Mouse (Mus musculus) layer of hippocampus, adult 2 months (tissue): ENCODE results near the gene Dazap1. TPM values are rescaled to one million over a fixed set of nuclear protein-coding genes. Genes with fewer than 3 reads are reported as not detected.
A peak's percentile ranks its signal among the peaks of the same experiment; 100 is the strongest.

Source experiments
- DNase-seq, 2 experiments: peaks; one replicate each; pipeline ENCODE4 v3.0.0; 2022; ENCODE audit warnings: low spot score in 2 of 2
- H3K27ac ChIP-seq: fragments of 200-600 bp; 2 replicates; pipeline ENCODE4 v1.8.1; 2022
- H3K4me3 ChIP-seq: fragments of 200-600 bp; 2 replicates; pipeline ENCODE4 v1.8.1; 2022; ENCODE audit warnings: mild to moderate bottlenecking
- CTCF ChIP-seq: fragments of 200-600 bp; conservative IDR thresholded peaks from 2 replicates; pipeline ENCODE4 v1.8.1; 2022; ENCODE audit warnings: antibody characterized with exemption, mild to moderate bottlenecking, moderate library complexity
- total RNA-seq, 2 experiments: library from RNA; stranded (reverse); gene quantifications; 2 replicates each; pipeline ENCODE4 v1.2.3; 2021

The Dazap1 gene
- total RNA-seq, 2 experiments from 2014 or later: 91.2 to 95.4 TPM

DNA sequence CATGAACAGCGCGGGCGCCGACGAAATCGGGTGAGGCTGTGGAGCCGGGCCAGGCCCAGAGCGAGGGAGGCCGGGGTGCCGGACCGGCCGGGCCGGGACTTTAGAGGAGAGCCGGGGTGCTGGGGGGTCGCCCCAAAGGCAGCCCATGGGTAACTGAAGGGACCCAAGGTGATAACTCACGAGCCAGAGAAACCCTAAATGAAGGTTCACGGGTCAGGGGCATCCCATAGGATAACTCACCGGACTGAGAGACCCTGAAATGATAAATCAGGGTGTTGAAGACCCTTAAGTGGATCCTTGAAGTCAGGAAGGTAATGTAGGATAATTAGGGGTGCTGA is 3.8 kb downstream of the Dazap1 start:
- peak overlapping the region; percentile 89 for H3K4me3 ChIP-seq
- peak overlapping the region; percentile 99 for H3K27ac ChIP-seq
- DNase-seq: no peak
- no peak for TF ChIP-seq CTCF

DNA sequence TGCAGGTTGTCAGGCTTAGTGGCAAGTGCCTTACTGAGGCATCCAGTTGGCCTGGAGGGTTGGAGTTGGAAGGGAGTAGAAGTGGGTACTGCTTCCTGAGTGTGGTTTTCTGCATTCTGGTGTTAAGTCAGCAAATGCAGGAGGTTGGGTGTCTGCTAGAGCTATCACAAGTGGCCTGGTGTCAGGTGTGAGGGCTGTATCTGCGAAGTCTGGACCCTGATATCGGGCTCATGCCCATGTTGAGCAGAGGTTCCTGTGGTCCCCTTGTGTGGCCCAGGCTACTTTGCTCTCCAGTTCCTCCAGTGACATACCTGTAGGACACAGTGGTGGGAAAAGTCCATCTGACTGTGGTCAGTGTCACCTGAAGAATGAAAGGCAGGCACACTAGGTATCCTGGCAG is 8.8 kb downstream of the Dazap1 start:
- no peak overlapping the region for H3K4me3 ChIP-seq
- peak overlapping the region; percentile 62; the same call in 1 of the 2 replicates for H3K27ac ChIP-seq
- no peak for TF ChIP-seq CTCF
- DNase-seq: no peak

DNA sequence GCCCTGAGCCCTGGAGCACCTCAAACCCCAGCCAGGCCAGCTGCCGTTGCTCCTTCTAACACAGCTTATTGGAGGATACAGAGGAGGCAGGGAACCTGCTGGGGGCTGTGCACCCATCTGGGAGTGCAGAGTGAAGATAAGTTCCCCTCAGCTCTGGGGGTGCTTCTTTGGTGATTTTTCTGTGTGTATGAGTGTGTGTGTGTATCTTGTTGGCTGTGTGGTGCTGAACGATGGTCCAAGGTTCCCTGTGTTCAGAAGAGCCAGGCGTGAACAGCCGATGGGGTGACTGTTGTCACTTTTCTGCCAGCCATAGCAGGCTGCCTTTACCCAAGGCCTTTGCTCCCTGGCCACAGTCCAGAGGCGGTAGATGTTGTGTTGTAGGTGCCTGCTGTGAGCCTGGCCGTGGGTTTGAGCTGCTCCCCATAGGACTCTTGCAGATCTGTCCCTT is 9.5 kb downstream of the Dazap1 start:
- DNase-seq: no peak
- H3K27ac ChIP-seq: peak overlapping the region; percentile 62; the same call in 1 of the 2 replicates
- no peak overlapping the region for H3K4me3 ChIP-seq
- TF ChIP-seq CTCF: no peak

DNA sequence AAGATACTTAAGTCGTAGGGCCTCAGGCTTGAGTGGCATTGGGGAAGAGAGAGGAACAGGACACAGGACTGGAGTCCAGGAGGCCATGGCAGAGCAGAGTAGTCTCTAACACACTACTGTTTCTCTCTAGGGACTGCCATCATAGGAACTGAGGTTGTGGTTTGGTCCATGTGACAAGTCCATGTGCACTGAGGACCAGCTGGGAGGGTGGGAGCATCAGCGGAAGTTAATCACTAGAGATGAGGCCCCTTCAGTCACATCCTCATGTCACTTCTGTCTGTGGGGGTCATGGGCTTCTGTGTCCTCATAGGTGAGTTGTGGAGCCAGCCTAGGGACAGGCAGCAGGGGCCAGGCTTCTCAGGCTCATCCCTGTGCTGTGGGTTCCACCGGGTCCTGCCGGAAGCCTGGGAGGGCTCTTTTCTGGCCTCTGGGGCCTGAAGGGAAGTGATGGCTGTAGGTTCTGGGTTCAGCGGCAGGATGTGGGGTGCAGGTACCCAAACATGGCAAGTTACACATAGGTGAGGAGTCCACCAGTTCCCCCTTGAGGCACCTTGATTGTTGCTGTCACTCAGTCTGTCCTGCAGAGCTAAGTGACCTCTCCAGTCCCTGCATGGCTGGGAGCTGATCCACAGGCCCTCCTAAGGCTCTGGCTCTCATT is 10.0 kb downstream of the Dazap1 start:
- no peak overlapping the region for H3K4me3 ChIP-seq
- DNase-seq: no peak
- no peak for TF ChIP-seq CTCF
- H3K27ac ChIP-seq: peak overlapping the region; percentile 62; the same call in 1 of the 2 replicates

DNA sequence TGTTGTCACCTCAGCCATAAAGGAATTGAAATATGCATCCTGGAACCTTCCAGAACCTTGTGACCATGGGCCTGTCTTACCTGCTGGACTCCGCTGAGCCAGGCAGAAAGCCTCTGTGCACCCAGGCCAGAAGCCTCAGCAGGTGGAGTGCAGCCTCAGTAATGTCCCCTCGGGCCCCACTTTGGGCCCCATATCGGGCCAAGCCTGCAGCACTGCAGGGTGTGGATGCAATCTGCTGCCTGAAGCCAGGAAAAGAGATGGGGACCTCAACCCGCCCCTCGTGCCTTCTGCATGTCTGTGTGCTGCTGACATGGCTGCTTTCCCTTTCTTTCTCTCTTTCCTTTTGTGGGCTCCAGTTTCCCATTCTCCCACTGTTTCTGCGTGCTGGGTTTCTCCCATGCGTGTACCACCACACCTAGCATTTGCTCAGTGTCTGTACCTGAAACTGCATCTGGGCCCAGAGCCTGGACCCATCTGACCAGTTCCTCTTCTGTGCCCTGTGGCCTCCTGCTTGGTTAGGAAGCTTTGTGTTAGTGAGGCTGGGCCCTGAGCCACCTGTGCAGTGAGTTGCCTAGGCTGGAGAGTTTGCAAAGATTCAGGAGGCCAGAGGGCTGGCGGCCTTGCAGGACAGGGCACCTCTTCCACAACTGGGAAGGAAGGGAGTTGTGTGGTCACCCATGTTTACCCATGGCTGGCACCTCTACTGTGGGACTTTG is 10.7 kb downstream of the Dazap1 start:
- no peak for TF ChIP-seq CTCF
- no peak for DNase-seq
- Histone ChIP-seq H3K4me3 (no peak overlapping the region), H3K27ac (no peak overlapping the region)

DNA sequence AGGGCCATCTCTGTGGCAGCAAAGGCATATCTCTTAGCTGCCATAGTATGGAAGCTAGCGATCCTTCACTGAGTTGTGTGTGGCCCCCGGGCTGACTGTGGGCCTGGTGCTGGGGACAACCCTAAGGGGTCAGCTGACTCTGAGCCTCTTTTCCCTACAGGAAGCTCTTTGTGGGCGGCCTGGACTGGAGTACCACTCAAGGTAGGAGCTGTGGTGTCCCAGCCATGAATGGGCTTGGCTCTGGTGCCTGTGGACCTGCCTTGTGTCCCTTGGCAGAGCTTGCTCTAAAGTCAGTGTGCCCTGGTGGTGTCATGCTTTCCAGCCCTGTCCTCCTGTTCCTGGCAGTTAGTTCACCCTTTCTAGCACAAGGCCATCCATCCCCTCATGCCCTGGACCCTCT is 12.6 kb downstream of the Dazap1 start:
- DNase-seq: no peak
- TF ChIP-seq CTCF: no peak
- Histone ChIP-seq H3K4me3 (no peak overlapping the region), H3K27ac (peak overlapping the region; percentile 28; the same call in 1 of the 2 replicates)

DNA sequence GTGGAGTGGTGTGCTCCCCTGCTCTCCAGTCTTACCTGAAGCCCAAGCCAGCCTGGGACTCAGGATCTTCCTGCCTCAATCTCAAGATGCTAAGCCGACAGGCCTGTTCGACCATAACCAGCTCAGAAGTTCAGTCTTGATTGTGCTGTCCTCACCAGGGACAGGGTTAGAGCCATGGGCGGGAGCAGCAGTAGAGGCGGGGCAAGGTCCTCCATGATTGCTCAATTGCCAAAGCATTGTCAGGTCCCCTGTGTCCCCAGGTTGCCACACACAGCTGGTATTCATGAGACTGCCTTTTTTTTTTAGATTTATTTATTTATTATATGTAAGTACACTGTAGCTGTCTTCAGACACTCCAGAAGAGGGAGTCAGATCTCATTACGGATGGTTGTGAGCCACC is 15.0 kb downstream of the Dazap1 start:
- no peak for DNase-seq
- H3K4me3 ChIP-seq: no peak overlapping the region
- H3K27ac ChIP-seq: no peak overlapping the region
- no peak for TF ChIP-seq CTCF

DNA sequence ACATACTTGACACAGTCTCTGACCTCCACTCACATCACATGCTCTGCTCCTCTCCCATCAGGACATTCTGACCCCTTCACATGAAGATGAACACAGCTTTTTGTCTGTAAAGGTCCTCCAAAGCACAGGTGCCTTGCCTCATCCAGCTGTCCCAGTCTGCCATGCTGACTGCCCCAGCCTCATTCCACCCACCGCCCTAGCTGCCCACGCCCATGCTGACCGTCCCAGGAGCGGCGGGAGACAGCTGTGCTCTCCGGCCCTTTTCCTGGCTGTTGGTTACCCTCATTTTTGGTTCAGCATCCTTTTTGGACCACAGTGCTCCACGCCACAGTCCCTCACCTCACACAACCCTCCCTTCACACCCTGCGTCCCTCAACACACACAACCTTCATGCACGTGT is 17.1 kb downstream of the Dazap1 start:
- no peak for DNase-seq
- TF ChIP-seq CTCF: no peak
- H3K4me3 ChIP-seq: no peak overlapping the region
- no peak overlapping the region for H3K27ac ChIP-seq

DNA sequence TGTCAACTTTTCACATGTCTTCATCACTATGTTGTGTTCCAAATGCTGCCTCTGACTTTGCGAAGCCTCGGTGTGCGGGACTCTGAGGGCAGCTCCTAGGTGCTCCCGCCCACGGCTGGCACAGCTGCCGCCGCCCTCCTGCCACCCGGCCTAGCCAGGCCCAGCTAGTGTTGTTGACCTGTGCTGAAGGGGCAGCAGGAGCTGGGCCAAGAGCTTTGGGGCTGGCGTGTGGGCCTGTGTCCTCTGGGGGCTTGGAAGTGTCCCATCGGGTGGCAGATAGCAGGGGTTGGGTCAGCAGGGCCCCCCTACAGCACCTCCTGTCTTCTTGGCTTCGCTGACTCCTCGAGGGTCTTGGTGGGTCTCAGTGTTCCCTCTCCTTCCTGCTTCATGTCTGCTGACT is 18.0 kb downstream of the Dazap1 start:
- H3K27ac ChIP-seq: no peak overlapping the region
- H3K4me3 ChIP-seq: no peak overlapping the region
- DNase-seq: no peak
- TF ChIP-seq CTCF: no peak

DNA sequence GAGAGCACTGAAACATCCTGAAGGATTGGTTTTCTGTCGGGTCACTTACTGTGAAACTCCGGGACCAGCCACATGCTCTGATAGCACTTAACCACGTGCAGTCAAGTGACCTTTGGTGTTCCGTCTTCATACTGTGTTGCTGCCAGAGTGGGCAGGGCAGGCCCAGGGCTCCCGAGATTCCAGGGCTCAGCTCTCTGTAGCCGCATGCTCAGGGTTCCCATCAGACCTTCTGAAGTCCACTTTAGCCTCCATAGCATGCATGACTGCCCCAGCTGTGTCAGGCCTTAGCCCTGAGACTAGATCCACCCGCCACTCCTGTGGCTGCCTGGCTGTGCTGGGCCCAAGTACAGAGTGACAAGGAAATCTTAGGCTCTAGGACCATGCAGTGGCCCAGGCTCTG is 20.0 kb downstream of the Dazap1 start:
- no peak for DNase-seq
- no peak for TF ChIP-seq CTCF
- Histone ChIP-seq H3K4me3 (no peak overlapping the region), H3K27ac (peak overlapping the region; percentile 52)

DNA sequence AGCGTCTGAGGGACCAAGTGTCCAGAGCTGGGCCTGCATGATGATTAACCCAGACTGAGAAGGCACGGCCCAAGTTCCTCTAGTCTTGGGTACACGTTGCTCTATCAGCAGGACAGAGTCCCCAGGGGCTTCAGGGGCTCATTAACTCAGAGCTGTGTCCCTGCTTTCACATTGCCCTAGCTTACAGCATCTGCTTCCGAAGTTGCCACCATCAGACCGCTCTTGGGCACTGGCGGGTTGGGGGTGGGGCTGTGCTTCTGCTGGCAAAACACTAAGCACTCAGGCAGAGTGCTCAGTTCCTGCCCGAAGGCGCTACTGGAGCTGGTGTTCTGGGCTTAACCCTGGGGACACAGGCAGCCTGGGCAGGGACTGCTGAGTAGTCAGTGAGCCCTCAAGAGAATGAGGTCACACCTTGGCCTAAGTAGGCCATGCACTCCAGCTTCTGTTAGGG is 20.7 kb downstream of the Dazap1 start:
- Histone ChIP-seq H3K4me3 (no peak overlapping the region), H3K27ac (peak overlapping the region; percentile 52)
- no peak for TF ChIP-seq CTCF
- DNase-seq: no peak

DNA sequence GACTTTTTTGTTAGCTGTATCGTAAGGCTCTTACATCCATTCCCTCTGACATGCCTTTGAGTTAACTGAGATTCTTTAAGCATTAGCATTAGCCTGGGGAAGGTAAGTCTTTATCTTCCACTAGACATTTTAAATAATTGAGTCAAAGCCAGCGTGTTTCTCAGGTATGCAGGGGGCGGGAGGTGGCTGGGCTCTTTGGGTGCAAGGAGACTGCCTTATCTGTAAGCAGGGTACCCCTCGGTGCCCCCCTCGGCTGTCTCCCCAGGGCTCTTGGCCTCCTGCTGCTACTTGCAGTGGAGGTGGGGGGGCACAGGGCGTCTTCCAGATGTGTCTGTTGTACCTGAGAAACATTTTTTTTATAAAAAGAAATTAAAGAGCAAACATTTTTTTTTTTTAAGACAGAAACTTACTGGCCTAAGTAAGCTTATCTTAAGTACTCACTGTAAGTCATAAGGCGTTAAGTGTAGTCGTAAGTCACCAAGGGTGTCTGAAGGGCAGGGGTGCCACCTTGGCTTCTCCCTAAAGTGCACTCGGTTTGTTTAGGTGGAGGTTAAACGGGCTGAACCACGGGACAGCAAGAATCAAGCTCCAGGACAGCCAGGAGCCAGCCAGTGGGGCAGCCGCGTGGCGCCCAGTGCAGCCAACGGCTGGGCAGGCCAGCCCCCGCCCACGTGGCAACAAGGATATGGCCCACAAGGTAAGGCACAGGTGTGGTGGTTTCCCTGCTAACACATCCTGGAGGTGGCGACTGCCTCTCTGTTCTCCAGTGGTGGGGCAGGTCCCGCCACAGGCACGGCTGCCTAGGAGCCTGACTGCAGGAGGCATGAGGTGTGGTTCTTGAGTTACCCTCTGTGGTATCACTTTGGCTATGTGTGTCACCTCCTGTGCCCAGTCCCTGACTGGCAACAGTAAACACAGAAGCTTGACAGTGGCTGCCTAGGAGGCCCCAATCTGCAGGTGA is 21.5 kb downstream of the Dazap1 start:
- H3K4me3 ChIP-seq: no peak overlapping the region
- TF ChIP-seq CTCF: no peak
- no peak for DNase-seq
- H3K27ac ChIP-seq: peak overlapping the region; percentile 52

DNA sequence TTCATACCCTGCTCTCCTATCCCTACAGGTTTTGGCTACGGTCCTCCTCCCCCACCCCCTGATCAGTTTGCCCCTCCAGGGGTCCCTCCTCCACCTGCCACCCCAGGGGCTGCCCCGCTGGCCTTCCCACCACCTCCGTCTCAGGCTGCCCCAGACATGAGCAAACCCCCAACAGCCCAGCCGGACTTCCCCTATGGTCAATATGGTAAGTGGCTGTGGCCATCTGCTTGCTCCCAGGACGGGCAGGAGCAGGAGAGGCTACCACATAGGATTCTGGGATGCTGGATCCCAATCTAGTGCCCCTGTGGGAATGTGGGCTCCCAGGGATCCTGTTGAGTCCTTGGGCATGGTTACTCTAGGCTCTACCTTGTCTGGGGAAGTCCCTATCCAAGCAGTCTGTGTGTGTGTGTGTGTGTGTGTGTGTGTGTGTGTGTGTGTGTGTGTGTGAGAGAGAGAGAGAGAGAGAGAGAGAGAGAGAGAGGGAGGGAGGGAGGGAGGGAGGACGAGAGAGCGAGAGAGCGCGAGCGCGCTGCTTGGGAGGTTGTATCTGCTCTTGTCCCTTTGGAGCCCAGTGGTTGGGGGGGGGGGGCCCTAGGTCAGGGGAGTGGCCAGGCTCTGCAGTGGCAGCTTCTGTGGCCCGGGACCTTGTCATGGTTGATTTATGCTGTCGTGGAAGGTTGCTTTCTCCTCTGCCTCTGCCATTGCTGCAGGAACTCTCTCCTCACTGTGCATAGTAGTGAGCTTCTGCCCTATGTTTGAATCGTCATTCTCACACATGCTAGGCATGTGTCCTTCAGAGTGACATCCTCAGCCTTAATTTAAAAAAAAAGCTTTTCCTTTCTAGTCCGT is 24.2 kb downstream of the Dazap1 start:
- no peak overlapping the region for H3K4me3 ChIP-seq
- DNase-seq: no peak

More for the DNA sequence above, 24.2 kb downstream of the Dazap1 start:
- no peak for TF ChIP-seq CTCF
- H3K27ac ChIP-seq: no peak overlapping the region
